Mouse (Mus musculus) liver, embryonic 11.5 days (tissue): ENCODE data around the gene Cacnb4. TPM values are rescaled to one million over a fixed set of nuclear protein-coding genes. Genes with fewer than 3 reads are reported as not detected.

Experiments used
- ATAC-seq: fragments of 200-750 bp; cut with Nextera tagmentation; replicated peaks from 2 replicates; pipeline ENCODE4 v1.8.0; 2017; ENCODE audit warnings: moderate number of reproducible peaks, mild to moderate bottlenecking, moderate TSS enrichment, moderate library complexity; ENCODE audit not compliant: low FRiP score
- DNase-seq: peaks from one replicate; pipeline ENCODE4 v3.0.0-alpha.2; 2017; ENCODE audit warnings: low spot score
- H3K27ac ChIP-seq: fragments of 300-500 bp; sonication (generic); 2 replicates; pipeline ENCODE4 v1.5.1; 2014; ENCODE audit warnings: mild to moderate bottlenecking, low read depth, low read length, control low read depth
- H3K27me3 ChIP-seq: fragments of 300-500 bp; sonication (generic); replicated peaks from 2 replicates; pipeline ENCODE4 v1.6.1; 2014; ENCODE audit warnings: low read length, mixed read lengths; ENCODE audit not compliant: control insufficient read depth, insufficient read depth
- H3K36me3 ChIP-seq: fragments of 300-500 bp; sonication (generic); 2 replicates; pipeline ENCODE4 v1.6.1; 2014; ENCODE audit warnings: mild to moderate bottlenecking, low read length, moderate library complexity, mixed read lengths; ENCODE audit not compliant: control insufficient read depth, insufficient read depth
- H3K4me1 ChIP-seq: fragments of 300-500 bp; sonication (generic); replicated peaks from 2 replicates; pipeline ENCODE4 v1.6.1; 2014; ENCODE audit warnings: low read length, mixed read lengths; ENCODE audit not compliant: control insufficient read depth, insufficient read depth
- H3K4me2 ChIP-seq: fragments of 300-500 bp; sonication (generic); 2 replicates; pipeline ENCODE4 v1.6.1; 2014; ENCODE audit warnings: mild to moderate bottlenecking, control low read depth, moderate library complexity
- H3K4me3 ChIP-seq: fragments of 300-500 bp; sonication (generic); 2 replicates; pipeline ENCODE4 v1.5.1; 2014; ENCODE audit warnings: low read depth, low read length, control low read depth
- H3K9ac ChIP-seq: fragments of 300-500 bp; sonication (generic); 2 replicates; pipeline ENCODE4 v1.6.1; 2014; ENCODE audit warnings: low read depth, low read length, control low read depth
- H3K9me3 ChIP-seq: fragments of 300-500 bp; sonication (generic); 2 replicates; pipeline ENCODE4 v1.6.1; 2016; ENCODE audit warnings: low read length, inconsistent platforms, mixed read lengths; ENCODE audit not compliant: control insufficient read depth
- WGBS: fragments of 180-500 bp; shearing (Covaris S2); extraction: QIAGEN DNeasy Blood & Tissue Kit; methylation state at CpG from one replicate; pipeline ENCODE4 v1.1.7; 2014; 5-methylcytosine and 5-hydroxymethylcytosine counted together
- polyA plus RNA-seq: library from polyadenylated mRNA; unstranded; fragments of >200 nt; fragmentation: Nextera tagmentation; extraction: Ambion mirVana; gene quantifications from 2 replicates; pipeline ENCODE4 v1.2.1, GENCODE M21; 2014

Cacnb4 gene
- polyA plus RNA-seq, 1 experiment from 2014 or later: 0.69 TPM

DNA sequence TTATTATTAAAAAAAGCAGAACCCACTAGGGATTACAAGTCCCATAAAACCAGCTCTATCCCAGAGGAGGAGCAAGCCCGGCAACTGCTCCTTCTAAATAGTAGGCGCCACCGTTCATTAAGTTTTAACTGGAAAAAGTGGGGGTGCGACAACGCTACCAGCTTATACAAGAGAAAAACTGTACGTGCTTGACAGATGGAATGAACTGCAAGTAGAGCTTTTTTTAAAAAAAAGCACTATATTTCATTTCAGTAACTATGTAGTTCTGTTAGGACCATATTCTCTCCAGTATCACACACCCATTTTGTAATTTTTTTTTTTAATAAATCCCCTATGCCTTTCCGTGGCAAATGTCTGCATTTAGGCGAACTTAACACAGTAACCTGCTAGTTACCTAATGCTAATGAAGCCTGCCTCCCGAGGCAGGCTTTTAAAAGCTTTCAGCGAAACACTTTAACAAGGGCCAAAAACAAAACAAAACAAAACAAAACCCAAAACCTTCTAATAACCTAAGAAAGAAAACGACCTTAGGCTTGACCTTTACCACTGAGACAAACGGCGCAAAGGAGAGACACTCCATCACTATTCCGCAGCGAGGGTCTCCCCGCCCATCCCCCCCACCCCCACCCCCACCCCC, 252.9 kb downstream of the Cacnb4 start:
- no peaks in the 10 kb centered on the region for H3K27me3 ChIP-seq
- DNase-seq (no peak), ATAC-seq (no peak)
- no peaks in the 10 kb centered on the region for H3K9me3 ChIP-seq
- peak overlapping the region; percentile 81 for H3K4me2 ChIP-seq
- H3K9ac ChIP-seq: peak overlapping the region; percentile 98
- peak overlapping the region; percentile 84 for H3K4me3 ChIP-seq
- no peaks in the 10 kb centered on the region for H3K36me3 ChIP-seq
- H3K4me1 ChIP-seq: peaks cover 44% of the 10 kb centered on the region
- 3% methylated on average over 16 of the region's 16 CpGs for WGBS
- H3K27ac ChIP-seq: peak overlapping the region; percentile 45; the same call in 1 of the 2 replicates

DNA sequence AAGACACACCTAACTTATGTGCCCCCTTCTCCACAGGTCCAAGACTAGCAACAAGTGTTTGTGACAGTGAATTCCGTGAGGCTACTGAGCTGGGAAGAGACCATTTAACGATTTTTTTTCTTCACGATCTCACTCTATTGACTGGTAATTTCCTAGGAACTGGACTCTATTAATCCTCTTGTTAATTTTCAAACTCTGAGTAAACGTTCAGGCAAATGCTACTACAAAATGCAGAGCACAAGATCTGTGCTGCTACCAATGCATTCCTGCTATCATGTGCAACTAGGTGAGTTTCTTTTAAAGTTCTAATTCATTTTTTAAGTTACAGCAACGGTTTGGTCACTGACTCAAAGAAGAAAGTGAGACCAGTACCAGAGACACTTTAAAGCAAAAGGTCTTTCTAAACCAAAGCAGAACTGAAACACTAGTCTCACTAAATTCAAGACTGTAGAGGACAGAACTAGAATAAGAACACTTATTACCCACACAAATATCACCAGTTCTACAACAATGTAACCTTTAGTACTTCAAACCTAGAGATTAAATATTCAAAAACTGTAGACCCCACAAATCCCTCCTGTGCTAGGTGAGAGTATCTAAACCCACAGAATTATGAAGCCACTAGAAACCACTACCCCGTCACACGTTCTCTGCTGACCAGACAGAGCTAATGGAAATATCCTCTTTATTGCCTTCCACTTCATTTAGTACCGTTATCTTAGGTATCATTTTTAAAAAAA, 253.6 kb downstream of the Cacnb4 start:
- WGBS: 39% methylated on average over 8 of the region's 8 CpGs
- Histone ChIP-seq H3K36me3 (no peaks in the 10 kb centered on the region), H3K4me1 (peaks cover 44% of the 10 kb centered on the region), H3K27ac (peak overlapping the region; percentile 45; the same call in 1 of the 2 replicates), H3K9ac (peak overlapping the region; percentile 98), H3K4me3 (peak overlapping the region; percentile 84), H3K27me3 (no peaks in the 10 kb centered on the region), H3K9me3 (no peaks in the 10 kb centered on the region), H3K4me2 (peak overlapping the region; percentile 81)
- ATAC-seq (no peak), DNase-seq (no peak)

DNA sequence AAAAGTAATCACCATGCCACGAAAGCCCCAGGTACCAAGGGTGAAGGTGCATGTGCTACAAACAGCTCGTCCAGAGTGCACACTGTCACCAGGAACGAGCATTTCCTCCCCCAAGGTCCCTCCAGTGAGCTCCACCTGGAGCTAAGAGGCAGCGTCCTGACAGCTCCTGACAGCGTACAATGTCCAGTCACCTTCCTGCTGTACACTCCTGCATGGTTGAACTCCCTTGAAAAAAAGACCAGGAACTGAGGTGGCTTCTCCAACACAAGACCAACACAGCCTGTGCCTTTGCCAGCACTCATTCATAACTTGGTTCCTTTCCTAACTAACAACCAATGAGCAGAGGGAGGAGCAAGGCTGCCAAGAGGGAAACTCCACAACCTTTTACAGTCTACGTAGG, 255.4 kb downstream of the Cacnb4 start:
- ATAC-seq (no peak), DNase-seq (no peak)
- no peaks in the 10 kb centered on the region for H3K27me3 ChIP-seq
- H3K27ac ChIP-seq: peak overlapping the region; percentile 3; the same call in 1 of the 2 replicates
- no peak overlapping the region for H3K9ac ChIP-seq
- no peaks in the 10 kb centered on the region for H3K9me3 ChIP-seq
- H3K4me1 ChIP-seq: peaks cover 44% of the 10 kb centered on the region
- peaks cover 5% of the 10 kb centered on the region for H3K36me3 ChIP-seq
- WGBS: 43% methylated on average over 6 of the region's 6 CpGs
- peak overlapping the region; percentile 81 for H3K4me2 ChIP-seq
- no peak overlapping the region for H3K4me3 ChIP-seq

DNA sequence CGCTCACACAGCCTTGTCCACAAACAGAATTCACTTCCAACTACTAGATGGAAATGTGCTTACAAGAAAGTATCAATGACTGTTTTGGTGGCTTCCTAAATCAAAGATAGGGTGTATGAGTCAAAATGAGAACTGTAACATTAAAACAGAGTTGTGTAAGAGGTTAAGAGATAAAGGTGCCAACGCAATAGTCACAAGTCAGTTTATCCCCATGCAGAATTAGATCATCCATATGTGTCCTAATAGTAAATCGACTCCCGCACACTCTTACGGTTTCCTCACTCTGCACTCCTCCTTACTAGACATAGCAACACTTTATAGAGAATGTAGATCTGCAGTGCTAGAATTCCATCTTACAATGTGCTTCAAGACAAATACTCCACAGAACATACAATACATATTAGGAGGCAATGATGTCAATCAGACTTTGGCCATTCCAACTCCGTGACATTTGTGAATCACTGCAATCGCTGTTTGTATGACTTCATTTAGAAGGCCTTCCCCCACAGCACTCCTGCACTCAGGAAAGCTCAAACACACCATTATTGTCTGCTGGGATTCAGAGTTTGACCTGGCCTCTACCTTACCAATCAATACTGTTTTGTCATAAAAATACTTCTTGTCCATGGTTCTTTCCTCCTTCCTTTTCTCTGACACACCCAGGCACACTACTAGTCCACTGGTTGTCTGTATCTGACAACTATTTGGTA, 256.5 kb downstream of the Cacnb4 start:
- H3K9me3 ChIP-seq: no peaks in the 10 kb centered on the region
- peaks cover 13% of the 10 kb centered on the region for H3K36me3 ChIP-seq
- peaks cover 40% of the 10 kb centered on the region for H3K4me1 ChIP-seq
- ATAC-seq (no peak), DNase-seq (no peak)
- no peak overlapping the region for H3K9ac ChIP-seq
- WGBS: 86% methylated on average over 7 of the region's 7 CpGs
- H3K27ac ChIP-seq: no peak overlapping the region
- H3K27me3 ChIP-seq: no peaks in the 10 kb centered on the region
- no peak overlapping the region for H3K4me3 ChIP-seq
- peak overlapping the region; percentile 24; the same call in 1 of the 2 replicates for H3K4me2 ChIP-seq

DNA sequence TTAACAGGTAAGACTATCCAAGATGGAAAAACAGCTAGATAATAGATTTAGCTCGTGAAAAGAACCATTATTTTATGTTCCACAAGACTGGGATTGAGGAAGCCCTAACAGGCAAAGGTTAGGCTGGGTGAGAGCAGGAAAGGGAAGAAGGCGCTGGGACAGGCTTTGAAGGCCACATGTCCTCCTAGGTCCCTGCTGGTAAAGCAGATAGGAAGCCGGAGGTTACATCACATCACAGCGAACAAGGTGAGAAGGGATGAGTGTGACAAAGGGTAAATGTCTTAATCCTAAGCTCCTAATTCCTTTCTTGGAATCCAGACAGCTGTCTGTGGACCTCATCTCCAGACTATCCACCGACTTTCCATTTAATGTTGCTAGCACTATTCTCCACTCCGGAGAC, 257.3 kb downstream of the Cacnb4 start:
- Histone ChIP-seq H3K9me3 (no peaks in the 10 kb centered on the region), H3K4me1 (peaks cover 40% of the 10 kb centered on the region), H3K36me3 (peaks cover 13% of the 10 kb centered on the region), H3K9ac (no peak overlapping the region), H3K27me3 (no peaks in the 10 kb centered on the region), H3K27ac (no peak overlapping the region), H3K4me3 (no peak overlapping the region), H3K4me2 (0 out of 2 replicates have a peak overlapping the region, but pooled peaks have one; percentile 8)
- 62% methylated on average over 6 of the region's 6 CpGs for WGBS
- DNase-seq (no peak), ATAC-seq (no peak)

DNA sequence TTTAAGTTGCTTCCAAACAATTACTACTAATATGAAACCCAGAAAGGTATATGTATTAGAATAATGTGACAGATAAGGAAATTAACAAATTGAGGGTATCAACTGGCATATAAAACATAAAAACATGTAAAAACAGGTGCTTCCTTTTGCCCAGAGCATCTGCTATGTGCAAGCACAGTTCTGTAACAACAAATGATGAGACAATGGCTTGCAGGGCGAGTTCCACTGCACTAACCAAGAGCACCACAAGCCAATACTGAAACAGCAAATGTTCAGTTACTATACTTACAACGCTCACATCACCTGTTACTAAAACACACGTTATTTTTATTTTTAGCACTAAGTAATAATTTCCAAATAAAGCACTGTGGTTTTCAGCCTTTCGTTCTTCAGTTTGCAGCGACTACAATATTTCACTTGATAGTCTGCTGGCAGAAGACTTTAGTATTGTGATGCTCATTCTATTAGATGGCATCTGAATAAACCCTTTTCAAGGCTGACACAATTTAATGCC, 264.1 kb downstream of the Cacnb4 start:
- no peak for ATAC-seq
- H3K27ac ChIP-seq: no peak overlapping the region
- no peaks in the 10 kb centered on the region for H3K27me3 ChIP-seq
- H3K4me3 ChIP-seq: no peak overlapping the region
- no peak for DNase-seq
- no peak overlapping the region for H3K4me2 ChIP-seq
- no peak overlapping the region for H3K9ac ChIP-seq
- peaks cover 21% of the 10 kb centered on the region for H3K9me3 ChIP-seq
- WGBS: 92% methylated on average over 5 of the region's 5 CpGs
- peaks cover 56% of the 10 kb centered on the region for H3K36me3 ChIP-seq
- no peaks in the 10 kb centered on the region for H3K4me1 ChIP-seq

DNA sequence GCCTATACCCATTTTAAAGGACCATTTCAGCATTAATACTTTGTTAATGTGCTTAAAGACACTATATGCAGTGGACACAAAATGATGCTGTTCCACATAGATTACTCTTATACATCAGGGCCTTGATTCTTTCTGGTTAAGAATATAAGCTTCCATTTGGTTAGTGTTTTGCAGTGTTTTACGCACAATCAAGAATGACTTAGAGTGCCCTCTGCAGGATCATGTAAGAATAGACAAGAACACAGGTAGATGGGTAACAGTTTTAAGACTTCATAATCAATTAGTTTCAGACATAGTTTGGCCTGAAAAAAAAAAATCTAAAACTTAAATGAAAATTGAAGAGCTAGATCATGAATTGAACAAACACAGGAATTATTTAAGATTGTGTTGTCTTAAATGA, 270.2 kb downstream of the Cacnb4 start:
- Histone ChIP-seq H3K9ac (no peak overlapping the region), H3K4me3 (no peak overlapping the region), H3K36me3 (peaks cover 43% of the 10 kb centered on the region), H3K27ac (no peak overlapping the region), H3K4me2 (no peak overlapping the region), H3K9me3 (peaks cover 21% of the 10 kb centered on the region), H3K4me1 (no peaks in the 10 kb centered on the region), H3K27me3 (no peaks in the 10 kb centered on the region)
- ATAC-seq (no peak), DNase-seq (no peak)
- WGBS: 93% methylated on average over 1 of the region's 1 CpGs

DNA sequence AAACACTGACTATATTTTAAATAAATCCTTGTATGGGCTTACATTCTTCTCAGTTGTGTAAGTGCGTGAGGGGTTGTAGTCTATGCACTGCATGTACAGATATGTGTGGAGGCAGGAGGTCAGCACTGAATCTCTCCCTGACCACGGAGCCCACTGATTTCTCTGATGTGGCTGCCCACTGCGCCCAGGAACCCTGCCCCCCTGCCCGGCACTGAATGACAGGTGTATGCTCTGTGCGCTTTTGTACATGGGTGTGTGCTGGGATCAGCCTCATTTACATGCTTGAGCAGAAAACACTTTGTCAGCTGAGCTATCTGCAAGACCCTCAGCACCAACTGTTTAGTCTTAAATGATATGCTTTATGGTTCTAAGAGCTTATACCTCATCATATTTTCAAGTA, 271.4 kb downstream of the Cacnb4 start:
- H3K4me1 ChIP-seq: no peaks in the 10 kb centered on the region
- H3K4me2 ChIP-seq: no peak overlapping the region
- peaks cover 35% of the 10 kb centered on the region for H3K36me3 ChIP-seq
- no peaks in the 10 kb centered on the region for H3K27me3 ChIP-seq
- H3K9me3 ChIP-seq: peaks cover 10% of the 10 kb centered on the region
- H3K27ac ChIP-seq: no peak overlapping the region
- H3K4me3 ChIP-seq: no peak overlapping the region
- H3K9ac ChIP-seq: no peak overlapping the region
- no peak for DNase-seq
- ATAC-seq: no peak
- 95% methylated on average over 5 of the region's 5 CpGs for WGBS
